Mouse (Mus musculus): Measurements from ENCODE around the gene Lrmda.

GRCm38 (mm10) chr14:22020885-22021284 is 1.4 kb downstream of the Lrmda start:
- TF ChIP-seq NANOG (IDR thresholded peaks at IDR 0.05; ENCODE audit: borderline replicate concordance, low read length) (no peak), CTCF (conservative IDR thresholded peaks at IDR 0.05; ENCODE audit: low read length) (peak; percentile 8; the same call in 1 of the 2 replicates)
